Mouse (Mus musculus): ENCODE data around the gene Srrm4. TPM values are rescaled to one million over a fixed set of nuclear protein-coding genes. Genes with fewer than 3 reads are reported as not detected.

Gene Srrm4
- polyA plus RNA-seq, 1 experiment from 2014 or later: 32.0 TPM

- peak; percentile 58 for DNase-seq (ENCODE audit: low spot score)
- no peaks in the 10 kb centered on the region for H3K9me3 ChIP-seq (ENCODE audit: control insufficient read depth, low read length)
- peaks cover 7% of the 10 kb centered on the region; the same call in 1 of the 2 replicates for H3K36me3 ChIP-seq (ENCODE audit: control insufficient read depth, insufficient read depth, low read length)
- peak overlapping the region; percentile 55 for H3K27ac ChIP-seq (ENCODE audit: low read depth, low read length)
- H3K4me1 ChIP-seq (replicated peaks; ENCODE audit: control insufficient read depth, insufficient read depth, low read length): peaks cover 4% of the 10 kb centered on the region
- no peak for ATAC-seq (ENCODE audit: low FRiP score)
- 9% methylated on average over 9 of the region's 9 CpGs for WGBS
- no peaks in the 10 kb centered on the region for H3K27me3 ChIP-seq (ENCODE audit: control insufficient read depth, insufficient read depth, low read length)
- peak overlapping the region; percentile 23 for H3K4me2 ChIP-seq (replicated peaks; ENCODE audit: low read depth, low read length)
- H3K9ac ChIP-seq (ENCODE audit: low read depth, low read length): no peak overlapping the region
- no peak overlapping the region for H3K4me3 ChIP-seq (ENCODE audit: low read depth, low read length)
These were observed 18.3 kb downstream of the Srrm4 start for GRCm38 (mm10) chr5:116573307-116573706.

DNA sequence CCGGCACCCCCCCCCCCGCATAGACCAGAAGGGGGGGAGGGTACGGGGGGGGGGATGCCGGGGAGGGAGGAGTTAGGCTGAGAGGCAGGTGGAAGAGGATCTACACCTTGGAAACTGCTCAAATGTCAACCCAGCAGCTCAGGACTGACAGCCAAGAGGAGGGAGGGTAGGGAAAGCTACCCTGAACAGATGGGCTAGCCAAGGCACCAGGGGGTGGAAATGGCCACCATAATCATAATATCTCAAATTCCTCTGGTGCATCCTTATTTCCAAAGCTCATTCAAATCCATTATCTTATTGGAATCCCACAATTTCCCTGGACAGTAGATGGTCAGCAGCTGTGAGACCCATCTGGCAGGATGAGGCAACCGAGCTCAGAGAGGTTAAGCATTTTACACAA is 19.7 kb downstream of the Srrm4 start:
- Histone ChIP-seq H3K9me3 (ENCODE audit: control insufficient read depth, low read length) (no peaks in the 10 kb centered on the region), H3K4me2 (replicated peaks; ENCODE audit: low read depth, low read length) (peak overlapping the region; percentile 21; the same call in 1 of the 2 replicates), H3K27me3 (ENCODE audit: control insufficient read depth, insufficient read depth, low read length) (no peaks in the 10 kb centered on the region), H3K27ac (ENCODE audit: low read depth, low read length) (peak overlapping the region; percentile 81), H3K4me1 (replicated peaks; ENCODE audit: control insufficient read depth, insufficient read depth, low read length) (peaks cover 4% of the 10 kb centered on the region), H3K9ac (ENCODE audit: low read depth, low read length) (no peak overlapping the region), H3K4me3 (ENCODE audit: low read depth, low read length) (no peak overlapping the region), H3K36me3 (ENCODE audit: control insufficient read depth, insufficient read depth, low read length) (no peaks in the 10 kb centered on the region)
- 52% methylated on average over 1 of the region's 5 CpGs for WGBS
- ATAC-seq (ENCODE audit: low FRiP score) (no peak), DNase-seq (ENCODE audit: low spot score) (no peak)

- Histone ChIP-seq H3K4me1 (replicated peaks; ENCODE audit: control insufficient read depth, insufficient read depth, low read length) (peaks cover 4% of the 10 kb centered on the region), H3K27me3 (ENCODE audit: control insufficient read depth, insufficient read depth, low read length) (no peaks in the 10 kb centered on the region), H3K9me3 (ENCODE audit: control insufficient read depth, low read length) (no peaks in the 10 kb centered on the region), H3K4me3 (ENCODE audit: low read depth, low read length) (no peak overlapping the region), H3K4me2 (replicated peaks; ENCODE audit: low read depth, low read length) (peak overlapping the region; percentile 21; the same call in 1 of the 2 replicates), H3K9ac (ENCODE audit: low read depth, low read length) (no peak overlapping the region), H3K27ac (ENCODE audit: low read depth, low read length) (peak overlapping the region; percentile 81), H3K36me3 (ENCODE audit: control insufficient read depth, insufficient read depth, low read length) (no peaks in the 10 kb centered on the region)
- DNase-seq (ENCODE audit: low spot score): peak; percentile 73
- ATAC-seq (ENCODE audit: low FRiP score): peak; percentile 68
- 19% methylated on average over 22 of the region's 22 CpGs for WGBS
These were observed 20.3 kb downstream of the Srrm4 start for GRCm38 (mm10) chr5:116571232-116571861.

GRCm38 (mm10) chr5:116570566-116570965 is 21.1 kb downstream of the Srrm4 start:
- H3K27ac ChIP-seq (ENCODE audit: low read depth, low read length): peak overlapping the region; percentile 81
- H3K9me3 ChIP-seq (ENCODE audit: control insufficient read depth, low read length): no peaks in the 10 kb centered on the region
- no peak overlapping the region for H3K9ac ChIP-seq (ENCODE audit: low read depth, low read length)
- no peak overlapping the region for H3K4me3 ChIP-seq (ENCODE audit: low read depth, low read length)
- H3K4me1 ChIP-seq (replicated peaks; ENCODE audit: control insufficient read depth, insufficient read depth, low read length): peaks cover 4% of the 10 kb centered on the region
- H3K4me2 ChIP-seq (replicated peaks; ENCODE audit: low read depth, low read length): no peak overlapping the region
- no peak for DNase-seq (ENCODE audit: low spot score)
- H3K36me3 ChIP-seq (ENCODE audit: control insufficient read depth, insufficient read depth, low read length): no peaks in the 10 kb centered on the region
- 59% methylated on average over 7 of the region's 7 CpGs for WGBS
- no peaks in the 10 kb centered on the region for H3K27me3 ChIP-seq (ENCODE audit: control insufficient read depth, insufficient read depth, low read length)
- ATAC-seq (ENCODE audit: low FRiP score): no peak

DNA sequence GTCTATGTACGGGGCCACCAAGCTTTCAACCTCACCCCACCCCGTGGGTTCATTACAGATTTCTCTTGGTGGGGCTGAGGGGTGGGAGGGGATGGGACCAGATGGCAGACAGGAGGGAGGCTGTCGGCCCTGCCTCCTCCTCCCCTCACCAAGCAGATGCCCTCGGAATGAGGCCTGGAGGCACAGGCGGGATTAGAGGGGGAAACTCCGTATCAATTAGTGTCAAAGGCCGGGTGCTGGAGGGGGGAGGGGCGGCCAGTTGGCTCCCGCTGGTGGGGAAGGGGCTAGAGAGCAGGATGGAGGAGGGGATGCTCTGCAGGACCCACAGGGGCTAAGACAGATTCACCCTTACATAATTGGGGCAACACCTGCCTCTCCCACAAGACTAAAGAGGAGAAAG is 22.0 kb downstream of the Srrm4 start:
- H3K9ac ChIP-seq (ENCODE audit: low read depth, low read length): no peak overlapping the region
- H3K27ac ChIP-seq (ENCODE audit: low read depth, low read length): peak overlapping the region; percentile 81
- H3K36me3 ChIP-seq (ENCODE audit: control insufficient read depth, insufficient read depth, low read length): no peaks in the 10 kb centered on the region
- no peaks in the 10 kb centered on the region for H3K27me3 ChIP-seq (ENCODE audit: control insufficient read depth, insufficient read depth, low read length)
- peak; percentile 84 for ATAC-seq (ENCODE audit: low FRiP score)
- H3K4me3 ChIP-seq (ENCODE audit: low read depth, low read length): no peak overlapping the region
- no peaks in the 10 kb centered on the region for H3K9me3 ChIP-seq (ENCODE audit: control insufficient read depth, low read length)
- 3% methylated on average over 9 of the region's 9 CpGs for WGBS
- DNase-seq (ENCODE audit: low spot score): peak; percentile 82
- H3K4me1 ChIP-seq (replicated peaks; ENCODE audit: control insufficient read depth, insufficient read depth, low read length): peaks cover 4% of the 10 kb centered on the region
- 0 out of 2 replicates have a peak overlapping the region, but pooled peaks have one; percentile 7 for H3K4me2 ChIP-seq (replicated peaks; ENCODE audit: low read depth, low read length)

- DNase-seq (ENCODE audit: low spot score): no peak
- 87% methylated on average over 2 of the region's 2 CpGs for whole genome bisulfite sequencing
- Histone ChIP-seq H3K4me2 (replicated peaks; ENCODE audit: low read depth, low read length) (no peak overlapping the region), H3K27me3 (ENCODE audit: control insufficient read depth, insufficient read depth, low read length) (no peaks in the 10 kb centered on the region), H3K4me3 (ENCODE audit: low read depth, low read length) (no peak overlapping the region), H3K9ac (ENCODE audit: low read depth, low read length) (no peak overlapping the region), H3K27ac (ENCODE audit: low read depth, low read length) (no peak overlapping the region), H3K36me3 (ENCODE audit: control insufficient read depth, insufficient read depth, low read length) (no peaks in the 10 kb centered on the region), H3K4me1 (replicated peaks; ENCODE audit: control insufficient read depth, insufficient read depth, low read length) (peaks cover 4% of the 10 kb centered on the region), H3K9me3 (ENCODE audit: control insufficient read depth, low read length) (no peaks in the 10 kb centered on the region)
- no peak for ATAC-seq (ENCODE audit: low FRiP score)
These were observed 23.6 kb downstream of the Srrm4 start for GRCm38 (mm10) chr5:116568050-116568449.

DNA sequence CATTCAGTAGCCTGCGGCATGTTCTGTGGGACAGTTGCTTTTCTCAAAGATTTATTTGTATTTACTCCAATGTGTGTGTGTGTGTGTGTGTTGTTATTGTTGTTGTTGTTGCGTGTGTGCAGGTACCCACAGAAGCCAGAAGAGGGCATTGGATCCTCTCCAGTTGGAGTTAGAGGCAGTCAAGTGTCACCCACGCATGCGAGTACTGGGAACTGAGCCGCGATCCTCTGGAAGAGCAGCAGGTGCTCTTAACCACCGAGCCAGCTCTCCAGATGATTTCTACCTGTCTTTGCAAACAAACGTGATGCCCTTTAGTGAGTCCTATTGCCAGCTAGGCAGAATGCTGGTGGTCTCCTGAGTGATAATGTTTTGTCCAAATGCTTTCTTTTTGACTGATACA is 24.3 kb downstream of the Srrm4 start:
- ATAC-seq (ENCODE audit: low FRiP score): no peak
- Histone ChIP-seq H3K4me2 (replicated peaks; ENCODE audit: low read depth, low read length) (no peak overlapping the region), H3K27me3 (ENCODE audit: control insufficient read depth, insufficient read depth, low read length) (no peaks in the 10 kb centered on the region), H3K9ac (ENCODE audit: low read depth, low read length) (no peak overlapping the region), H3K9me3 (ENCODE audit: control insufficient read depth, low read length) (no peaks in the 10 kb centered on the region), H3K4me3 (ENCODE audit: low read depth, low read length) (no peak overlapping the region), H3K4me1 (replicated peaks; ENCODE audit: control insufficient read depth, insufficient read depth, low read length) (peaks cover 2% of the 10 kb centered on the region; the same call in 1 of the 2 replicates), H3K36me3 (ENCODE audit: control insufficient read depth, insufficient read depth, low read length) (no peaks in the 10 kb centered on the region), H3K27ac (ENCODE audit: low read depth, low read length) (no peak overlapping the region)
- no peak for DNase-seq (ENCODE audit: low spot score)
- whole genome bisulfite sequencing: 94% methylated on average over 8 of the region's 8 CpGs

- Histone ChIP-seq H3K27me3 (ENCODE audit: control insufficient read depth, insufficient read depth, low read length) (no peaks in the 10 kb centered on the region), H3K27ac (ENCODE audit: low read depth, low read length) (no peak overlapping the region), H3K9ac (ENCODE audit: low read depth, low read length) (no peak overlapping the region), H3K4me2 (replicated peaks; ENCODE audit: low read depth, low read length) (no peak overlapping the region), H3K36me3 (ENCODE audit: control insufficient read depth, insufficient read depth, low read length) (no peaks in the 10 kb centered on the region), H3K4me1 (replicated peaks; ENCODE audit: control insufficient read depth, insufficient read depth, low read length) (peaks cover 2% of the 10 kb centered on the region; the same call in 1 of the 2 replicates), H3K9me3 (ENCODE audit: control insufficient read depth, low read length) (no peaks in the 10 kb centered on the region), H3K4me3 (ENCODE audit: low read depth, low read length) (no peak overlapping the region)
- WGBS: 82% methylated on average over 14 of the region's 14 CpGs
- DNase-seq (ENCODE audit: low spot score) (no peak), ATAC-seq (ENCODE audit: low FRiP score) (no peak)
These were observed 25.1 kb downstream of the Srrm4 start for GRCm38 (mm10) chr5:116566385-116567045.

GRCm38 (mm10) chr5:116565573-116565972 is 26.0 kb downstream of the Srrm4 start:
- Histone ChIP-seq H3K4me2 (replicated peaks; ENCODE audit: low read depth, low read length) (no peak overlapping the region), H3K27ac (ENCODE audit: low read depth, low read length) (no peak overlapping the region), H3K27me3 (ENCODE audit: control insufficient read depth, insufficient read depth, low read length) (no peaks in the 10 kb centered on the region), H3K36me3 (ENCODE audit: control insufficient read depth, insufficient read depth, low read length) (no peaks in the 10 kb centered on the region), H3K9me3 (ENCODE audit: control insufficient read depth, low read length) (no peaks in the 10 kb centered on the region), H3K9ac (ENCODE audit: low read depth, low read length) (no peak overlapping the region), H3K4me1 (replicated peaks; ENCODE audit: control insufficient read depth, insufficient read depth, low read length) (no peaks in the 10 kb centered on the region; the same call in 1 of the 2 replicates), H3K4me3 (ENCODE audit: low read depth, low read length) (no peak overlapping the region)
- DNase-seq (ENCODE audit: low spot score): no peak
- 81% methylated on average over 9 of the region's 9 CpGs for WGBS
- ATAC-seq (ENCODE audit: low FRiP score): no peak
